11 mouse cellular contexts compared by ENCODE assay signal in genomic region chr2:27772841-27773388, GRCm38 (mm10).
A peak's percentile ranks its signal among the peaks of the same experiment; 100 is the strongest.
DNase-seq lines count a peak whose midpoint lies in the region; ATAC-seq and TF ChIP-seq lines count a peak whose summit lies in the region.
"Had no signal": no experiment of that assay in that cellular context is flagged by ENCODE, and none has a peak within 500 bp of the region (broad histone marks: within the 10 kb centered on the region; RNA-seq: fewer than 3 reads in every experiment).

No protein-coding gene starts in this region.

- H3K4me3 ChIP-seq in liver, postnatal 0 days (ENCODE audit: low read depth, low read length): no peak overlapping the region
- no peak overlapping the region for H3K4me3 ChIP-seq in liver, embryonic 11.5 days (ENCODE audit: low read depth, low read length)
- H3K4me3 ChIP-seq in embryonic facial prominence, embryonic 13.5 days: no peak overlapping the region
- H3K4me3 ChIP-seq in kidney, embryonic 15.5 days (replicated peaks): no peak overlapping the region
- no peak overlapping the region for H3K4me3 ChIP-seq in neural tube, embryonic 12.5 days
- H3K4me3 ChIP-seq: layer of hippocampus, adult 2 months had no signal

- H3K9me3 ChIP-seq in liver, postnatal 0 days (ENCODE audit: low read length): no peaks in the 10 kb centered on the region
- H3K9me3 ChIP-seq in liver, embryonic 11.5 days (ENCODE audit: control insufficient read depth, low read length): no peaks in the 10 kb centered on the region
- H3K9me3 ChIP-seq in embryonic facial prominence, embryonic 13.5 days: no peaks in the 10 kb centered on the region
- H3K9me3 ChIP-seq in kidney, embryonic 15.5 days (replicated peaks): no peaks in the 10 kb centered on the region
- no peaks in the 10 kb centered on the region for H3K9me3 ChIP-seq in neural tube, embryonic 12.5 days

- 0 out of 2 replicates have a peak, but pooled peaks cover 11% of the 10 kb centered on the region for H3K4me1 ChIP-seq in liver, postnatal 0 days (ENCODE audit: insufficient read depth)
- no peaks in the 10 kb centered on the region for H3K4me1 ChIP-seq in liver, embryonic 11.5 days (replicated peaks; ENCODE audit: control insufficient read depth, insufficient read depth, low read length)
- H3K4me1 ChIP-seq in embryonic facial prominence, embryonic 13.5 days: peaks cover 56% of the 10 kb centered on the region
- H3K4me1 ChIP-seq in kidney, embryonic 15.5 days: peaks cover 58% of the 10 kb centered on the region
- no peaks in the 10 kb centered on the region; the same call in 1 of the 2 replicates for H3K4me1 ChIP-seq in neural tube, embryonic 12.5 days

- TF ChIP-seq CTCF in liver, postnatal 0 days (IDR thresholded peaks at IDR 0.05; ENCODE audit: low read depth): no peak

- TF ChIP-seq EP300 in liver, postnatal 0 days (IDR thresholded peaks at IDR 0.05; ENCODE audit: low read depth): no peak

- ATAC-seq in liver, postnatal 0 days: 0 out of 2 replicates have a peak, but pooled peaks have one; percentile 19
- no peak for ATAC-seq in liver, embryonic 11.5 days (replicated peaks; ENCODE audit: low FRiP score)
- ATAC-seq in embryonic facial prominence, embryonic 13.5 days (ENCODE audit: insufficient number of reproducible peaks, insufficient read depth, low FRiP score, low TSS enrichment, low read depth): no peak
- peak; percentile 33; the same call in 1 of the 2 replicates for ATAC-seq in kidney, embryonic 15.5 days (replicated peaks; ENCODE audit: low FRiP score)
- 0 out of 2 replicates have a peak, but pooled peaks have one; percentile 7 for ATAC-seq in neural tube, embryonic 12.5 days (ENCODE audit: low FRiP score, low read depth)

- no peak overlapping the region for H3K4me2 ChIP-seq in liver, postnatal 0 days (ENCODE audit: low read depth, low read length)
- no peak overlapping the region for H3K4me2 ChIP-seq in liver, embryonic 11.5 days
- H3K4me2 ChIP-seq in embryonic facial prominence, embryonic 13.5 days: no peak overlapping the region
- peak overlapping the region; percentile 7; the same call in 1 of the 2 replicates for H3K4me2 ChIP-seq in kidney, embryonic 15.5 days
- no peak overlapping the region for H3K4me2 ChIP-seq in neural tube, embryonic 12.5 days (replicated peaks)
- H3K4me2 ChIP-seq: midbrain, embryonic 11.5 days had no signal

- DNase-seq in liver, postnatal 0 days: peak; percentile 28
- DNase-seq in liver, embryonic 11.5 days (ENCODE audit: low spot score): no peak
- DNase-seq in testis, postnatal 14 days (ENCODE audit: low spot score): no peak
- DNase-seq in frontal cortex, postnatal 14 days (ENCODE audit: low spot score in 2 of 2): no peak
- DNase-seq: heart, postnatal 36 days; left cerebral cortex, postnatal 4 days had no signal

- no peak overlapping the region for H3K27ac ChIP-seq in liver, postnatal 0 days (ENCODE audit: low read depth)
- H3K27ac ChIP-seq in liver, embryonic 11.5 days (ENCODE audit: low read depth, low read length): no peak overlapping the region
- H3K27ac ChIP-seq in embryonic facial prominence, embryonic 13.5 days: peak overlapping the region; percentile 98
- H3K27ac ChIP-seq in kidney, embryonic 15.5 days: peak overlapping the region; percentile 94
- no peak overlapping the region for H3K27ac ChIP-seq in neural tube, embryonic 12.5 days
- H3K27ac ChIP-seq: layer of hippocampus, adult 2 months had no signal

- H3K36me3 ChIP-seq in liver, postnatal 0 days (replicated peaks; ENCODE audit: insufficient read depth, low read length): no peaks in the 10 kb centered on the region
- no peaks in the 10 kb centered on the region for H3K36me3 ChIP-seq in liver, embryonic 11.5 days (ENCODE audit: control insufficient read depth, insufficient read depth, low read length)
- no peaks in the 10 kb centered on the region for H3K36me3 ChIP-seq in embryonic facial prominence, embryonic 13.5 days
- H3K36me3 ChIP-seq in kidney, embryonic 15.5 days: no peaks in the 10 kb centered on the region
- no peaks in the 10 kb centered on the region for H3K36me3 ChIP-seq in neural tube, embryonic 12.5 days

- no peaks in the 10 kb centered on the region for H3K27me3 ChIP-seq in liver, postnatal 0 days (ENCODE audit: insufficient read depth, low read length)
- no peaks in the 10 kb centered on the region for H3K27me3 ChIP-seq in liver, embryonic 11.5 days (replicated peaks; ENCODE audit: control insufficient read depth, insufficient read depth, low read length)
- H3K27me3 ChIP-seq in embryonic facial prominence, embryonic 13.5 days: no peaks in the 10 kb centered on the region
- peaks cover 4% of the 10 kb centered on the region; the same call in 1 of the 2 replicates for H3K27me3 ChIP-seq in kidney, embryonic 15.5 days
- no peaks in the 10 kb centered on the region for H3K27me3 ChIP-seq in neural tube, embryonic 12.5 days (replicated peaks)

- no peak overlapping the region for H3K9ac ChIP-seq in liver, postnatal 0 days (replicated peaks)
- H3K9ac ChIP-seq in liver, embryonic 11.5 days (ENCODE audit: low read depth, low read length): no peak overlapping the region
- no peak overlapping the region for H3K9ac ChIP-seq in embryonic facial prominence, embryonic 13.5 days
- no peak overlapping the region for H3K9ac ChIP-seq in kidney, embryonic 15.5 days
- no peak overlapping the region for H3K9ac ChIP-seq in neural tube, embryonic 12.5 days

- 55% methylated on average over 7 of the region's 7 CpGs for WGBS in liver, postnatal 0 days (ENCODE audit: insufficient replicate concordance)
- 62% methylated on average over 7 of the region's 7 CpGs for WGBS in liver, embryonic 11.5 days
- 66% methylated on average over 7 of the region's 7 CpGs for WGBS in embryonic facial prominence, embryonic 13.5 days
- WGBS in kidney, embryonic 15.5 days: 20% methylated on average over 7 of the region's 7 CpGs
- 47% methylated on average over 7 of the region's 7 CpGs for WGBS in neural tube, embryonic 12.5 days

Comparison
In these comparisons a context has a peak if more than half of its experiments do, and no peak if none do; other contexts are left out.
1. ATAC-seq: peak in liver, postnatal 0 days (single experiment), kidney, embryonic 15.5 days (single experiment) and neural tube, embryonic 12.5 days (single experiment); none in liver, embryonic 11.5 days (single experiment) and embryonic facial prominence, embryonic 13.5 days (single experiment).
2. H3K27ac ChIP-seq: peak in embryonic facial prominence, embryonic 13.5 days (single experiment) and kidney, embryonic 15.5 days (single experiment); none in liver, postnatal 0 days (single experiment), liver, embryonic 11.5 days (single experiment) and neural tube, embryonic 12.5 days (single experiment).